Mouse (Mus musculus): ENCODE results near the gene Gm11214. TPM values are rescaled to one million over a fixed set of nuclear protein-coding genes. Genes with fewer than 3 reads are reported as not detected.

Gm11214 gene
- polyA plus RNA-seq (2017; shearing (Covaris generic)) = under 1 TPM; 0.33 to 0.40 TPM

GRCm38 (mm10) chr4:63663279-63663678 lies at the start of gene Gm11214:
TSS of gene Gm11214 (minus strand) at chr4:63663379.

GRCm38 (mm10) chr4:63622378-63622835 lies 40.8 kb downstream of the Gm11214 start, which contains the start of gene Tex48:
TSS of gene Tex48 (minus strand) at chr4:63622428.

Other genes with a start within 250 kb of the Gm11214 start
- 10 to 100 TPM in 1 of 2 experiments, 1 to 10 TPM in 1; 9.2 to 13.3 TPM for gene Whrn, start 167.4 kb downstream of the Gm11214 start, polyA plus RNA-seq (2017; shearing (Covaris generic))
- gene Atp6v1g1, start 118.6 kb downstream of the Gm11214 start, polyA plus RNA-seq (2017; shearing (Covaris generic)) = 100 to 1,000 TPM; 138 to 142 TPM
- 10 to 100 TPM; 27.3 to 32.4 TPM for gene Tmem268, start 104.6 kb downstream of the Gm11214 start, polyA plus RNA-seq (2017; shearing (Covaris generic))
- gene Gm11213, start 58.1 kb downstream of the Gm11214 start, polyA plus RNA-seq (2017; shearing (Covaris generic)) = not detected
- gene Tex48, start 41.0 kb downstream of the Gm11214 start, polyA plus RNA-seq (2017; shearing (Covaris generic)) = not detected
- gene Tnfsf15, start 81.7 kb upstream of the Gm11214 start, polyA plus RNA-seq (2017; shearing (Covaris generic)) = 1 to 10 TPM in 1 of 2 experiments, under 1 TPM in 1; 0.25 to 3.0 TPM
- gene Tnfsf8, start 198.0 kb upstream of the Gm11214 start, polyA plus RNA-seq (2017; shearing (Covaris generic)) = 100 to 1,000 TPM in 1 of 2 experiments, 10 to 100 TPM in 1; 44.5 to 138 TPM